Mouse (Mus musculus) thymus, adult 2 months (tissue): ENCODE data around the gene Cdh13.

ENCODE experiments used
- CTCF ChIP-seq: fragments of 200-500 bp; IDR thresholded peaks from 2 replicates; pipeline ENCODE4 v1.5.1; 2012; ENCODE audit warnings: mild to moderate bottlenecking, control low read depth, low read length, moderate library complexity, borderline replicate concordance; ENCODE audit not compliant: control insufficient read depth, poor library complexity, insufficient read depth; ENCODE audit errors: extremely low read depth
- POLR2A ChIP-seq: fragments of 200-500 bp; IDR thresholded peaks from 2 replicates; pipeline ENCODE4 v1.6.1; 2012; ENCODE audit warnings: mild to moderate bottlenecking, low read length, control low read depth, moderate library complexity; ENCODE audit not compliant: control insufficient read depth, poor library complexity, insufficient read depth; ENCODE audit errors: extremely low read depth

GRCm38 (mm10) chr8:118316440-118316839 is 32.9 kb downstream of the Cdh13 start:
- TF ChIP-seq POLR2A = no peak
- no peak for TF ChIP-seq CTCF
